Mouse (Mus musculus): ENCODE data around the gene Zfhx3. TPM values are rescaled to one million over a fixed set of nuclear protein-coding genes. Genes with fewer than 3 reads are reported as not detected.

The Zfhx3 gene
- polyA plus RNA-seq, 1 experiment from 2014 or later, result 27.5 TPM

- Histone ChIP-seq H3K9me3 (replicated peaks; ENCODE audit: control insufficient read depth, low read length) (no peaks in the 10 kb centered on the region), H3K27me3 (ENCODE audit: control insufficient read depth, insufficient read depth, low read length) (no peaks in the 10 kb centered on the region), H3K9ac (replicated peaks; ENCODE audit: low read length) (no peak overlapping the region), H3K4me3 (ENCODE audit: low read depth, low read length) (no peak overlapping the region), H3K27ac (replicated peaks; ENCODE audit: low read depth, low read length) (no peak overlapping the region), H3K4me1 (ENCODE audit: control insufficient read depth, insufficient read depth, low read length) (peaks cover 16% of the 10 kb centered on the region), H3K4me2 (ENCODE audit: low read depth, low read length) (no peak overlapping the region), H3K36me3 (replicated peaks; ENCODE audit: control insufficient read depth, insufficient read depth, low read depth, low read length) (no peaks in the 10 kb centered on the region)
- WGBS, result 41% methylated on average over 11 of the region's 11 CpGs
- DNase-seq (ENCODE audit: low spot score), result no peak
- no peak for ATAC-seq (replicated peaks; ENCODE audit: insufficient number of reproducible peaks, low FRiP score, low TSS enrichment, low read depth)
These were observed 781.2 kb downstream of the Zfhx3 start for GRCm38 (mm10) chr8:108723636-108724035.

GRCm38 (mm10) chr8:108724818-108725506, 782.5 kb downstream of the Zfhx3 start:
- H3K4me1 ChIP-seq (ENCODE audit: control insufficient read depth, insufficient read depth, low read length), result peaks cover 24% of the 10 kb centered on the region

GRCm38 (mm10) chr8:108725631-108726030, 783.2 kb downstream of the Zfhx3 start:
- no peaks in the 10 kb centered on the region for H3K27me3 ChIP-seq (ENCODE audit: control insufficient read depth, insufficient read depth, low read length)
- no peak overlapping the region for H3K9ac ChIP-seq (replicated peaks; ENCODE audit: low read length)
- H3K27ac ChIP-seq (replicated peaks; ENCODE audit: low read depth, low read length), result 0 out of 2 replicates have a peak overlapping the region, but pooled peaks have one; percentile 28
- DNase-seq (ENCODE audit: low spot score) (no peak), ATAC-seq (replicated peaks; ENCODE audit: insufficient number of reproducible peaks, low FRiP score, low TSS enrichment, low read depth) (no peak)
- 40% methylated on average over 10 of the region's 10 CpGs for WGBS
- no peaks in the 10 kb centered on the region for H3K9me3 ChIP-seq (replicated peaks; ENCODE audit: control insufficient read depth, low read length)
- no peak overlapping the region for H3K4me3 ChIP-seq (ENCODE audit: low read depth, low read length)
- no peaks in the 10 kb centered on the region for H3K36me3 ChIP-seq (replicated peaks; ENCODE audit: control insufficient read depth, insufficient read depth, low read depth, low read length)
- H3K4me2 ChIP-seq (ENCODE audit: low read depth, low read length), result no peak overlapping the region
- peaks cover 28% of the 10 kb centered on the region for H3K4me1 ChIP-seq (ENCODE audit: control insufficient read depth, insufficient read depth, low read length)

More at GRCm38 (mm10) chr8:108724818-108725506, 782.5 kb downstream of the Zfhx3 start:
- Histone ChIP-seq H3K27ac (replicated peaks; ENCODE audit: low read depth, low read length) (0 out of 2 replicates have a peak overlapping the region, but pooled peaks have one; percentile 25), H3K9me3 (replicated peaks; ENCODE audit: control insufficient read depth, low read length) (no peaks in the 10 kb centered on the region), H3K4me3 (ENCODE audit: low read depth, low read length) (no peak overlapping the region), H3K36me3 (replicated peaks; ENCODE audit: control insufficient read depth, insufficient read depth, low read depth, low read length) (no peaks in the 10 kb centered on the region), H3K27me3 (ENCODE audit: control insufficient read depth, insufficient read depth, low read length) (no peaks in the 10 kb centered on the region), H3K9ac (replicated peaks; ENCODE audit: low read length) (no peak overlapping the region), H3K4me2 (ENCODE audit: low read depth, low read length) (no peak overlapping the region)
- DNase-seq (ENCODE audit: low spot score) (no peak), ATAC-seq (replicated peaks; ENCODE audit: insufficient number of reproducible peaks, low FRiP score, low TSS enrichment, low read depth) (no peak)
- 20% methylated on average over 11 of the region's 11 CpGs for WGBS

- Histone ChIP-seq H3K4me3 (ENCODE audit: low read depth, low read length) (no peak overlapping the region), H3K27ac (replicated peaks; ENCODE audit: low read depth, low read length) (0 out of 2 replicates have a peak overlapping the region, but pooled peaks have one; percentile 20)
- ATAC-seq (replicated peaks; ENCODE audit: insufficient number of reproducible peaks, low FRiP score, low TSS enrichment, low read depth), result peak; percentile 34; the same call in 1 of the 2 replicates
These were observed 784.2 kb downstream of the Zfhx3 start for GRCm38 (mm10) chr8:108726541-108727241.

GRCm38 (mm10) chr8:108729169-108729568, 786.7 kb downstream of the Zfhx3 start:
- Histone ChIP-seq H3K4me3 (ENCODE audit: low read depth, low read length) (no peak overlapping the region), H3K9me3 (replicated peaks; ENCODE audit: control insufficient read depth, low read length) (no peaks in the 10 kb centered on the region), H3K9ac (replicated peaks; ENCODE audit: low read length) (no peak overlapping the region), H3K27ac (replicated peaks; ENCODE audit: low read depth, low read length) (no peak overlapping the region), H3K36me3 (replicated peaks; ENCODE audit: control insufficient read depth, insufficient read depth, low read depth, low read length) (no peaks in the 10 kb centered on the region), H3K4me1 (ENCODE audit: control insufficient read depth, insufficient read depth, low read length) (peaks cover 20% of the 10 kb centered on the region), H3K27me3 (ENCODE audit: control insufficient read depth, insufficient read depth, low read length) (no peaks in the 10 kb centered on the region), H3K4me2 (ENCODE audit: low read depth, low read length) (no peak overlapping the region; the same call in 1 of the 2 replicates)
- DNase-seq (ENCODE audit: low spot score), result no peak
- no peak for ATAC-seq (replicated peaks; ENCODE audit: insufficient number of reproducible peaks, low FRiP score, low TSS enrichment, low read depth)
- 4% methylated on average over 2 of the region's 2 CpGs for WGBS

More at GRCm38 (mm10) chr8:108726541-108727241, 784.2 kb downstream of the Zfhx3 start:
- DNase-seq (ENCODE audit: low spot score), result peak; percentile 73
- under 1% methylated on average over 12 of the region's 12 CpGs for WGBS
- Histone ChIP-seq H3K4me1 (ENCODE audit: control insufficient read depth, insufficient read depth, low read length) (peaks cover 28% of the 10 kb centered on the region), H3K27me3 (ENCODE audit: control insufficient read depth, insufficient read depth, low read length) (no peaks in the 10 kb centered on the region), H3K36me3 (replicated peaks; ENCODE audit: control insufficient read depth, insufficient read depth, low read depth, low read length) (no peaks in the 10 kb centered on the region), H3K4me2 (ENCODE audit: low read depth, low read length) (peak overlapping the region; percentile 7; the same call in 1 of the 2 replicates), H3K9ac (replicated peaks; ENCODE audit: low read length) (0 out of 2 replicates have a peak overlapping the region, but pooled peaks have one; percentile 4), H3K9me3 (replicated peaks; ENCODE audit: control insufficient read depth, low read length) (no peaks in the 10 kb centered on the region)

- Histone ChIP-seq H3K27me3 (ENCODE audit: control insufficient read depth, insufficient read depth, low read length) (no peaks in the 10 kb centered on the region), H3K9me3 (replicated peaks; ENCODE audit: control insufficient read depth, low read length) (no peaks in the 10 kb centered on the region), H3K4me1 (ENCODE audit: control insufficient read depth, insufficient read depth, low read length) (peaks cover 20% of the 10 kb centered on the region), H3K27ac (replicated peaks; ENCODE audit: low read depth, low read length) (no peak overlapping the region), H3K36me3 (replicated peaks; ENCODE audit: control insufficient read depth, insufficient read depth, low read depth, low read length) (no peaks in the 10 kb centered on the region), H3K9ac (replicated peaks; ENCODE audit: low read length) (no peak overlapping the region), H3K4me2 (ENCODE audit: low read depth, low read length) (peak overlapping the region; percentile 4; the same call in 1 of the 2 replicates), H3K4me3 (ENCODE audit: low read depth, low read length) (no peak overlapping the region)
- no peak for DNase-seq (ENCODE audit: low spot score)
- WGBS, result 6% methylated on average over 12 of the region's 12 CpGs
- ATAC-seq (replicated peaks; ENCODE audit: insufficient number of reproducible peaks, low FRiP score, low TSS enrichment, low read depth), result no peak
These were observed 787.4 kb downstream of the Zfhx3 start for GRCm38 (mm10) chr8:108729667-108730329.

GRCm38 (mm10) chr8:108730907-108731440, 788.5 kb downstream of the Zfhx3 start:
- Histone ChIP-seq H3K27me3 (ENCODE audit: control insufficient read depth, insufficient read depth, low read length) (no peaks in the 10 kb centered on the region), H3K27ac (replicated peaks; ENCODE audit: low read depth, low read length) (no peak overlapping the region), H3K9me3 (replicated peaks; ENCODE audit: control insufficient read depth, low read length) (no peaks in the 10 kb centered on the region), H3K4me1 (ENCODE audit: control insufficient read depth, insufficient read depth, low read length) (peaks cover 16% of the 10 kb centered on the region), H3K4me3 (ENCODE audit: low read depth, low read length) (no peak overlapping the region), H3K9ac (replicated peaks; ENCODE audit: low read length) (no peak overlapping the region), H3K36me3 (replicated peaks; ENCODE audit: control insufficient read depth, insufficient read depth, low read depth, low read length) (no peaks in the 10 kb centered on the region), H3K4me2 (ENCODE audit: low read depth, low read length) (no peak overlapping the region)
- DNase-seq (ENCODE audit: low spot score), result no peak
- no peak for ATAC-seq (replicated peaks; ENCODE audit: insufficient number of reproducible peaks, low FRiP score, low TSS enrichment, low read depth)
- 39% methylated on average over 9 of the region's 9 CpGs for WGBS

All from embryonic facial prominence, embryonic 11.5 days (tissue).